Mouse (Mus musculus): Measurements from ENCODE around the gene Izumo1r. TPM values are rescaled to one million over a fixed set of nuclear protein-coding genes. Genes with fewer than 3 reads are reported as not detected.

Gene Izumo1r
- polyA plus RNA-seq, 1 experiment from 2014 or later: not detected

DNA sequence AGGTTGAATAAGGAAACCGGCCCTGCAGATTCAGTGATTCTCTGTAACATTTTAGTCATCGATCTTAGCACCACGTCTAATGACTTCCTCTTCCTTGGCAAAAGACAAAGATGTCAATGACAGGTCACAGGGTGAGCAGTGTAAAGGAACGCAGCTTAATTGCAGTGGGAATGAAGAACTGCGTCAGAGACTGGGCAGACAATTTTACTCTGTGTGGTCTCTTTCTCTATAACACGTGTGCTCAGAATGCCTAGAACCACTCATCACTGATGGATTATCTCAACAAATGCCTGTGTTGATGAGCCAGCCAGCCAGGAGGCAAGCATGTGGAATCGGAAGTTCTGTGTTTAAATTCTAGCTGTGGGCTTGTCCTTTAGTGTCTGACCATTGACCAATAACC is 28.2 kb upstream of the Izumo1r start:
- H3K9me3 ChIP-seq (replicated peaks; ENCODE audit: control insufficient read depth, low read length): no peaks in the 10 kb centered on the region
- no peak for ATAC-seq (ENCODE audit: low read depth)
- no peak overlapping the region for H3K4me2 ChIP-seq (ENCODE audit: low read depth, low read length)
- H3K36me3 ChIP-seq (ENCODE audit: control insufficient read depth, insufficient read depth): no peaks in the 10 kb centered on the region
- no peak overlapping the region for H3K9ac ChIP-seq (ENCODE audit: low read depth, low read length)
- H3K4me1 ChIP-seq (ENCODE audit: control insufficient read depth, low read depth, low read length): no peaks in the 10 kb centered on the region
- no peak overlapping the region for H3K27ac ChIP-seq (ENCODE audit: low read length)
- no peaks in the 10 kb centered on the region for H3K27me3 ChIP-seq (ENCODE audit: control insufficient read depth, insufficient read depth, low read depth, low read length)
- WGBS (ENCODE audit: insufficient replicate concordance): 33% methylated on average over 7 of the region's 7 CpGs
- no peak overlapping the region for H3K4me3 ChIP-seq (ENCODE audit: low read depth, low read length)

DNA sequence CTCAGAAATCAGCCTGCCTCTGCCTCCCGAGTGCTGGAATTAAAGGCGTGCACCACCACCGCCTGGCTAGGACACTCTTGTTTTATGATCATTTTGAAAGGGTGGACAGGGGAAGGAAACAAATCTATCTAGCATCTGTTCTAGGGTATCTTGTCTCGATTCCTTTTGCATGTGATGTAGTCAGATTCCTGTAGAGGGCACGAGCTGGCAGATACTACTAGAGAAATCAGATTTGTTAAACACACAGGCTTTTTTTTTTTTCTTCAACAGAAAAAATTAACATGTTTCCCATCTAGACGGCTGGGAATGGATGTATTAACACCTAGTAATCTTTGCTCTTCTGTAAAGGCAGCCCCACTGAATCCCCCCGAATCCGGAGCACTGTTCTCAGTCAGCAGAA is 27.5 kb upstream of the Izumo1r start:
- Histone ChIP-seq H3K9ac (ENCODE audit: low read depth, low read length) (no peak overlapping the region), H3K27ac (ENCODE audit: low read length) (no peak overlapping the region), H3K4me3 (ENCODE audit: low read depth, low read length) (no peak overlapping the region), H3K4me1 (ENCODE audit: control insufficient read depth, low read depth, low read length) (no peaks in the 10 kb centered on the region), H3K4me2 (ENCODE audit: low read depth, low read length) (no peak overlapping the region), H3K36me3 (ENCODE audit: control insufficient read depth, insufficient read depth) (no peaks in the 10 kb centered on the region), H3K27me3 (ENCODE audit: control insufficient read depth, insufficient read depth, low read depth, low read length) (no peaks in the 10 kb centered on the region), H3K9me3 (replicated peaks; ENCODE audit: control insufficient read depth, low read length) (no peaks in the 10 kb centered on the region)
- 53% methylated on average over 8 of the region's 8 CpGs for WGBS (ENCODE audit: insufficient replicate concordance)
- ATAC-seq (ENCODE audit: low read depth): no peak

DNA sequence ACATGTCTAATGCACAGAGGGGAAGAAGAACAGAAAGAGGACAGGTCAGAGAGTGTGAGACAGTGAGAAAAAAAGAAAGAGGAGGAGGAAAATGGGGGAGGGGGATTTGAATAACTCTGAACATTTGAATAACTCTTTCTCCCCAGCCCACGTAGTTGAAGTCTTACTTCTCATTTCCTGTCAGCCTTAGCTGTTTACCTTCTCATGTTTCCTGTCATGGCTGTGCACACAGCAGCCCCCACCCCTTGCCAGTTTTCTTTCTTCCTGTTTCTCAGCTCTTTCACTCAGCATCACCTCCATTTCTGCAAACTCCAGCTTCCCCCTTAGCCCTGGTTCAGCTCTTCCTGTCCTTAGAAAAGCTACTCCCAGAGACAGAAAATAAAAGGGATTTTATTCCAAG is 22.8 kb upstream of the Izumo1r start:
- 5% methylated on average over 1 of the region's 1 CpGs for WGBS (ENCODE audit: insufficient replicate concordance)
- Histone ChIP-seq H3K4me3 (ENCODE audit: low read depth, low read length) (no peak overlapping the region), H3K36me3 (ENCODE audit: control insufficient read depth, insufficient read depth) (no peaks in the 10 kb centered on the region), H3K27ac (ENCODE audit: low read length) (no peak overlapping the region), H3K4me2 (ENCODE audit: low read depth, low read length) (no peak overlapping the region), H3K9me3 (replicated peaks; ENCODE audit: control insufficient read depth, low read length) (no peaks in the 10 kb centered on the region), H3K27me3 (ENCODE audit: control insufficient read depth, insufficient read depth, low read depth, low read length) (no peaks in the 10 kb centered on the region), H3K4me1 (ENCODE audit: control insufficient read depth, low read depth, low read length) (no peaks in the 10 kb centered on the region), H3K9ac (ENCODE audit: low read depth, low read length) (no peak overlapping the region)
- no peak for ATAC-seq (ENCODE audit: low read depth)

DNA sequence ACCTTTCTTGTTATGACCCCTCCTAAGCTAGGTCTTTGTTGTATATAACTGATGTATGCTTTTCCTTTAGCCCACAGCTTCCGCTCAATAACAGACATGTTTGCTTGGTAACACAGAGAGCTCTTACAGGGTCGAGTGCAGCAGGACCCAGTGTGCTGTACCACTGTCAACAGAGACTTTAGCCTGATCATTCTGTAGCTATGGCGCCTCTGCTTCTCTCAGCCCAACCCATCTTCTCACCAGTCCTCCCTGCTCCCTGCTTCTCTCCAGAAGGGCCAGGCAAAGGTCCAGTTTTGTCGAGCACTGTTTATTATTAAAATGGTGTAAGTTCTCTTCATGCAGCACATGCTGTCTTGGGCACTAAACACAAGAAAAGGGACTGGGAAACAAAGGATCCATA is 19.9 kb upstream of the Izumo1r start:
- H3K4me1 ChIP-seq (ENCODE audit: control insufficient read depth, low read depth, low read length): no peaks in the 10 kb centered on the region
- no peaks in the 10 kb centered on the region for H3K9me3 ChIP-seq (replicated peaks; ENCODE audit: control insufficient read depth, low read length)
- no peak overlapping the region for H3K27ac ChIP-seq (ENCODE audit: low read length)
- no peaks in the 10 kb centered on the region for H3K27me3 ChIP-seq (ENCODE audit: control insufficient read depth, insufficient read depth, low read depth, low read length)
- H3K4me3 ChIP-seq (ENCODE audit: low read depth, low read length): no peak overlapping the region
- WGBS (ENCODE audit: insufficient replicate concordance): 40% methylated on average over 4 of the region's 4 CpGs
- no peak for ATAC-seq (ENCODE audit: low read depth)
- no peak overlapping the region for H3K4me2 ChIP-seq (ENCODE audit: low read depth, low read length)
- H3K9ac ChIP-seq (ENCODE audit: low read depth, low read length): no peak overlapping the region
- H3K36me3 ChIP-seq (ENCODE audit: control insufficient read depth, insufficient read depth): no peaks in the 10 kb centered on the region

DNA sequence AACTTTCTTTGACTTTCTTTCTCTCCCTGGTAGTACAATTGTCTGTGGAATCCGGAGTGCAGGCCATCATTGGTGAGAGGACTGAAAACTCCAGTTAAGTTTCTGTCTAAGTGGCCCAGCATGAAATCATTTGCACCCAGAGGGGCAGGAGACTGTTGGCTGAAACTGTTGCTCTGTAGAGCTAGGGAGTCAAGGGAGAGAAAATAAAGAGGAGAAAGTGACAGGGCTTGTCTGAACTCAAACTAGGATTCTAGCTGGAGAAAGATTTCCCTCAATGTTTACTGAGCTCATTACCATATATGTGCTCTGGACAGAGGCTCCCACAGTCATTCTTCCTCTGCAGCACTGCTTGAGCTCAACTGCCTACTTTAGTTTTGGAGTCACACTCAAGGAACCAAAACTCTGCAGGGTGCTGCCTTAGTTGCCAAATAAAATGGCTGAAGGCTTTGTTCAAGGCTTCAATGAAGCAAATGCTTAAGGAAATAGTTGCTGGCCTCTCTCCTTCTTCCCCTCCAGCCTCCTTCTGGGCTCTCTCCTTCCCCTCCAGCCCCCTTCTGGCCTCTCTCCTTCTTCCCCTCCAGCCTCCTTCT is 18.3 kb upstream of the Izumo1r start:
- WGBS (ENCODE audit: insufficient replicate concordance): 34% methylated on average over 1 of the region's 1 CpGs
- no peaks in the 10 kb centered on the region for H3K4me1 ChIP-seq (ENCODE audit: control insufficient read depth, low read depth, low read length)

DNA sequence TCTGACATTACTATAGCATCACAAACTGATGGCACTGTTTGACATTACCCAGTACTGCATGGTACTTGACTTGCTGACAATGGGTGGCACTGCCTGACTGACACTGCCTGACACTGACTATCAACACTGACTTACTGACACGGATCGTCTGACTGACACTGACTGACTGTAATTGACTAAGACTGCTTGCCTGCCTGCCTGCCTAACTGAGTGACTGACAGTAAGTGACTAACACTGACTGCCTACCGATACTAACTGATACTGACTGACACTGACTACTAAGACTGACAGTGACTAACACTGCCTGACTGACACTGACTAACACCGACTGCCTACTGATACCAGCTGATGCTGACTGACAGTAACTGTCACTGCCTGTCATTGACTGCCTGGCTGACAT is 17.5 kb upstream of the Izumo1r start:
- H3K4me2 ChIP-seq (ENCODE audit: low read depth, low read length): no peak overlapping the region
- WGBS (ENCODE audit: insufficient replicate concordance): 49% methylated on average over 4 of the region's 4 CpGs
- no peak overlapping the region for H3K9ac ChIP-seq (ENCODE audit: low read depth, low read length)
- no peaks in the 10 kb centered on the region for H3K9me3 ChIP-seq (replicated peaks; ENCODE audit: control insufficient read depth, low read length)
- no peaks in the 10 kb centered on the region for H3K36me3 ChIP-seq (ENCODE audit: control insufficient read depth, insufficient read depth)
- H3K4me1 ChIP-seq (ENCODE audit: control insufficient read depth, low read depth, low read length): no peaks in the 10 kb centered on the region
- H3K4me3 ChIP-seq (ENCODE audit: low read depth, low read length): no peak overlapping the region
- no peaks in the 10 kb centered on the region for H3K27me3 ChIP-seq (ENCODE audit: control insufficient read depth, insufficient read depth, low read depth, low read length)
- no peak for ATAC-seq (ENCODE audit: low read depth)
- H3K27ac ChIP-seq (ENCODE audit: low read length): no peak overlapping the region

More for the DNA sequence above, 18.3 kb upstream of the Izumo1r start:
- no peak overlapping the region for H3K4me3 ChIP-seq (ENCODE audit: low read depth, low read length)
- no peak overlapping the region for H3K27ac ChIP-seq (ENCODE audit: low read length)
- no peaks in the 10 kb centered on the region for H3K9me3 ChIP-seq (replicated peaks; ENCODE audit: control insufficient read depth, low read length)
- no peaks in the 10 kb centered on the region for H3K27me3 ChIP-seq (ENCODE audit: control insufficient read depth, insufficient read depth, low read depth, low read length)
- H3K4me2 ChIP-seq (ENCODE audit: low read depth, low read length): no peak overlapping the region
- ATAC-seq (ENCODE audit: low read depth): no peak
- H3K36me3 ChIP-seq (ENCODE audit: control insufficient read depth, insufficient read depth): no peaks in the 10 kb centered on the region
- no peak overlapping the region for H3K9ac ChIP-seq (ENCODE audit: low read depth, low read length)

DNA sequence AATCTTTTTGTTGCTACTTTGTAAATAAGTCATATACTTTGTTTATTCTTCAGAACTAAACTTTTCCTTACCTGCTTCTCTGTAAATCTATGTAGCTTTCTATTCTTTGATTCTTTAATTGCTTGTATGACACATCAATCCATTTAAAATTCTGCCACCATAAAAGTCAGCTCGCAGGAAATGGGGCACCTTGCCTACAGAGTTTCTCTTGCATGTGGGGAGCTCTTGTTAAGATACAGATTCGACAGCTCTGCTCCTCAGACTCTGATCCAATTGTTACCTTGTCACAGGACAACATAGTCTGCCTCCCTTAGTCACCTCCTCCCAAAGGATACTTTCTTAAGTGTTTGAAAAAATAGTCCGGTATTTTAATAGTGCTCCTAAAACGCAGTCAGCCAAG is 16.9 kb upstream of the Izumo1r start:
- Histone ChIP-seq H3K9ac (ENCODE audit: low read depth, low read length) (no peak overlapping the region), H3K27me3 (ENCODE audit: control insufficient read depth, insufficient read depth, low read depth, low read length) (no peaks in the 10 kb centered on the region), H3K27ac (ENCODE audit: low read length) (no peak overlapping the region), H3K4me3 (ENCODE audit: low read depth, low read length) (no peak overlapping the region), H3K36me3 (ENCODE audit: control insufficient read depth, insufficient read depth) (no peaks in the 10 kb centered on the region), H3K9me3 (replicated peaks; ENCODE audit: control insufficient read depth, low read length) (no peaks in the 10 kb centered on the region), H3K4me2 (ENCODE audit: low read depth, low read length) (no peak overlapping the region), H3K4me1 (ENCODE audit: control insufficient read depth, low read depth, low read length) (no peaks in the 10 kb centered on the region)
- ATAC-seq (ENCODE audit: low read depth): no peak
- 61% methylated on average over 4 of the region's 4 CpGs for WGBS (ENCODE audit: insufficient replicate concordance)

DNA sequence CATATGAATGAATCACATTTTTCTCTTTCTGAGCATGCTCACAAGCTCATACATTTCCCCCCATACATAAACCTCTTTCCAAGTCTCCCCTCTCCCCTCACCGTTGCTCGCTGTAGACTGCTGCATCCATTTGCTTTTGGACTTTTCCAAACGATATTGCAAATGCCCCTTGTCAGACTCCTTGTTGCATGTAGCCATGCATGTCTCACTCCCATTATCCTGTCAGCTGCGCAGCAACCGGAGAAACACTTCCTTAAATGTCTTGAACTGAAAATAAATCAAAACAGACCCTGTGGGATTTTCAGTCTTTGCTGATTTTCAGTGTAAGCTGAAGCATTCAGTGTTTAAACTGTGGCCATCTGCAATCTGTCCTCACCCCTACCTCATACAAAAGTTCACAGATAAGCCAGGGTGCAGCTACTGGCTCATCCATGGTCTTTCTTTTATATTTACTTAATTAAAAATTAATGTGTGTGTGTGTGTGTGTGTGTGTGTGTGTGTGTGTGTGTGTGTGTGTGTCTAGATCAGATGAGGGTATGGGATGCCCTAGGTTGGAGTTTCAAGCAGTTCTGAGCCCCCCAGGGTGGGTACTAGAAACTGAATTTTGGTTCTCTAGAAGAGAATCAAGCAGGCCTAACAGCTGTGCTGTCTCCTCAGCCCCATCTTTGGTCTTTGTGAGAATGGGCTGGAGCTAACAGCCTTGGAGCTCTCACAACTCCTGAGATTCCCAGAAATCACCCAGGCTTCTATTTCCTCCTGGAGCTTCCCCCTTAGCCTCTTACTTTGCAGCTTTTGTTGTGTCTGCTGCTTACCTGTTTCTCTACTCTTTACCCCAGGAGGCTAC is 15.3 kb upstream of the Izumo1r start:
- Histone ChIP-seq H3K27me3 (ENCODE audit: control insufficient read depth, insufficient read depth, low read depth, low read length) (no peaks in the 10 kb centered on the region), H3K27ac (ENCODE audit: low read length) (no peak overlapping the region), H3K9me3 (replicated peaks; ENCODE audit: control insufficient read depth, low read length) (no peaks in the 10 kb centered on the region), H3K9ac (ENCODE audit: low read depth, low read length) (no peak overlapping the region), H3K4me3 (ENCODE audit: low read depth, low read length) (no peak overlapping the region), H3K36me3 (ENCODE audit: control insufficient read depth, insufficient read depth) (no peaks in the 10 kb centered on the region), H3K4me2 (ENCODE audit: low read depth, low read length) (no peak overlapping the region), H3K4me1 (ENCODE audit: control insufficient read depth, low read depth, low read length) (no peaks in the 10 kb centered on the region)
- ATAC-seq (ENCODE audit: low read depth): no peak
- 56% methylated on average over 5 of the region's 5 CpGs for WGBS (ENCODE audit: insufficient replicate concordance)

DNA sequence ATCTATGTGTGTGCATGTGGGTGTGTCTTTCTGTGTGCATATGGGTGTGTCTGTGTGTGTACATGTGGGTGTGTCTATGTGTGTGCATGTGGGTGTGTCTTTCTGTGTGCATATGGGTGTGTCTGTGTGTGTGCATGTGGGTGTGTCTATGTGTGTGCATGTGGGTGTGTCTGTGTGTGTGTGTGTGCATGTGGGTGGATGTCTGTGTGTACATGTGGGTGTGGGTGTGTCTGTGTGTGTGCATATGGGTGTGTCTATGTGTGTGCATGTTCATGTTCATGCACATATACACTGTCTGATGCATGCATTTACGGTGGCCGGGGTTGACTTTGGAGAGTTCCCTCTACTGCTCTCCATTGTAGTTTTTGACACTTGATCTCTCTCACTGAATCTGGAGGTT is 13.9 kb upstream of the Izumo1r start:
- no peaks in the 10 kb centered on the region for H3K9me3 ChIP-seq (replicated peaks; ENCODE audit: control insufficient read depth, low read length)
- no peak for ATAC-seq (ENCODE audit: low read depth)
- WGBS (ENCODE audit: insufficient replicate concordance): 80% methylated on average over 2 of the region's 2 CpGs
- H3K4me2 ChIP-seq (ENCODE audit: low read depth, low read length): no peak overlapping the region
- H3K27me3 ChIP-seq (ENCODE audit: control insufficient read depth, insufficient read depth, low read depth, low read length): no peaks in the 10 kb centered on the region
- H3K4me3 ChIP-seq (ENCODE audit: low read depth, low read length): no peak overlapping the region
- H3K4me1 ChIP-seq (ENCODE audit: control insufficient read depth, low read depth, low read length): no peaks in the 10 kb centered on the region
- no peak overlapping the region for H3K9ac ChIP-seq (ENCODE audit: low read depth, low read length)
- H3K36me3 ChIP-seq (ENCODE audit: control insufficient read depth, insufficient read depth): no peaks in the 10 kb centered on the region
- H3K27ac ChIP-seq (ENCODE audit: low read length): no peak overlapping the region

All from liver, embryonic 16.5 days (tissue).